Mouse (Mus musculus) heart, embryonic 12.5 days (tissue): ENCODE data around the gene Slc35e3. TPM values are rescaled to one million over a fixed set of nuclear protein-coding genes. Genes with fewer than 3 reads are reported as not detected.
A peak's percentile ranks its signal among the peaks of the same experiment; 100 is the strongest.

Experiments used
- ATAC-seq: fragments of 200-750 bp; cut with Nextera tagmentation; 2 replicates; pipeline ENCODE4 v1.8.0; 2017; ENCODE audit warnings: moderate TSS enrichment, moderate library complexity; ENCODE audit not compliant: insufficient number of reproducible peaks, low FRiP score
- H3K27ac ChIP-seq: fragments of 300-500 bp; sonication (generic); 2 replicates; pipeline ENCODE4 v1.5.1; 2016; ENCODE audit warnings: mild to moderate bottlenecking, moderate library complexity; ENCODE audit not compliant: poor library complexity, severe bottlenecking
- H3K27me3 ChIP-seq: fragments of 300-500 bp; sonication (generic); replicated peaks from 2 replicates; pipeline ENCODE4 v1.6.1; 2016; ENCODE audit warnings: mild to moderate bottlenecking, moderate library complexity
- H3K36me3 ChIP-seq: fragments of 300-500 bp; sonication (generic); 2 replicates; pipeline ENCODE4 v1.6.1; 2016; ENCODE audit warnings: mild to moderate bottlenecking, moderate library complexity
- H3K4me1 ChIP-seq: fragments of 300-500 bp; sonication (generic); replicated peaks from 2 replicates; pipeline ENCODE4 v1.6.1; 2016; ENCODE audit warnings: mild to moderate bottlenecking
- H3K4me2 ChIP-seq: fragments of 300-500 bp; sonication (generic); 2 replicates; pipeline ENCODE4 v1.6.1; 2016; ENCODE audit warnings: mild to moderate bottlenecking, moderate library complexity
- H3K4me3 ChIP-seq: fragments of 300-500 bp; sonication (generic); 2 replicates; pipeline ENCODE4 v1.5.1; 2016; ENCODE audit warnings: mild to moderate bottlenecking
- H3K9ac ChIP-seq: fragments of 300-500 bp; sonication (generic); 2 replicates; pipeline ENCODE4 v1.6.1; 2016; ENCODE audit warnings: mild to moderate bottlenecking, moderate library complexity
- H3K9me3 ChIP-seq: fragments of 300-500 bp; sonication (generic); replicated peaks from 2 replicates; pipeline ENCODE4 v1.6.1; 2016; ENCODE audit warnings: mild to moderate bottlenecking, moderate library complexity
- WGBS: fragments of 180-500 bp; shearing (Covaris S2); methylation state at CpG from one replicate; pipeline ENCODE4 v1.1.7; 2016; 5-methylcytosine and 5-hydroxymethylcytosine counted together
- polyA plus RNA-seq: library from polyadenylated mRNA; unstranded; fragments of >200 nt; fragmentation: Nextera tagmentation; extraction: Ambion mirVana; gene quantifications from 2 replicates; pipeline ENCODE4 v1.2.1, GENCODE M21; 2016

The Slc35e3 gene
- polyA plus RNA-seq, 1 experiment from 2014 or later, result 13.0 TPM

DNA sequence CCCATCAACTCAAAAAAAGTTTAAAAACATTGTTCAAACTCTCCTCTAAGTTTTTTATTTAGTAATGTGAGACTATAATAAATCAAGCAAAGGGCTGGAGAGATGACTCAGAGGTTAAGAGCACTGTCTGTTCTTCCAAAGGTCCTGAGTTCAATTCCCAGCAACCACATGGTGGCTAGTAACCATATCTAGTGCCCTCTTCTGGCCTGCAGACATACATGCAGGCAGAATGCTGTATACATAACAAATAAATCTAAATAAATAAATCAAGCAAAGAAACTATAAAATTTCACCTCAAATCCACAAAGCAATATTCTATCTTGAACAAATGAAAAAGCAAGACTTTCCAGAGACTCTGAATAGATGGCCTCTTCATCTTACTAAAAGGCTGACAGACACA is 54.0 kb downstream of the Slc35e3 start:
- no peak for ATAC-seq
- no peaks in the 10 kb centered on the region for H3K4me1 ChIP-seq
- H3K4me3 ChIP-seq, result no peak overlapping the region
- H3K27ac ChIP-seq, result no peak overlapping the region
- H3K36me3 ChIP-seq, result peaks cover 81% of the 10 kb centered on the region
- no peaks in the 10 kb centered on the region for H3K9me3 ChIP-seq
- no peak overlapping the region for H3K9ac ChIP-seq
- H3K4me2 ChIP-seq, result no peak overlapping the region
- no peaks in the 10 kb centered on the region for H3K27me3 ChIP-seq

DNA sequence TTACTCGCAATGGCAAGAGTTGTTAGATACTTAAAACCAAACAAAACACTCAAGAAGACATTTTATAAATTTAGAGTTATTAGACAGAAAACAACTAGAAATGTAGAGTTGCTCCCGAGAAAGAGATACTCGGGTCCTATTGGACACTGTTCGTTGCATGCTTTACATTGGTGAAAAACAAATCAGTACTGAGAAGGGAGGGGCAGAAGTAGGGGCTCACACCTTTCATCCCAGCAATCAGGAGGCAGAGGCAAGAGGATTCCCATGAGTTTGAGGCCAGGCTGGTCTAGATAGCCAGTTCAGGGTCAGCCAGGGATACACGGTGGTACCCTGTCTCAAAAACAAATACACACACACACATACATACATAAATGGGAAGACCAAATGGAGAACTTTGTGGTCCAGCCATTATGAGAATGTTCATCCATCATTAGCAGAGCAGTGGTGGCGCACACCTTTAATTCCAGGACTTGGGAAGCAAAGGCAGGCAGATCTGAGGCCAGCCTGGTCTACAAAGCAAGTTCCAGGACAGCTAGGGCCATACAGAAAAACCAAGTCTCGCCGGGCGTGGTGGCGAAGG is 54.7 kb downstream of the Slc35e3 start:
- H3K9ac ChIP-seq, result no peak overlapping the region
- WGBS, result 96% methylated on average over 10 of the region's 10 CpGs
- no peaks in the 10 kb centered on the region for H3K4me1 ChIP-seq
- no peak overlapping the region for H3K4me2 ChIP-seq
- H3K27me3 ChIP-seq, result no peaks in the 10 kb centered on the region
- peaks cover 74% of the 10 kb centered on the region for H3K36me3 ChIP-seq
- ATAC-seq, result no peak
- H3K27ac ChIP-seq, result no peak overlapping the region
- no peak overlapping the region for H3K4me3 ChIP-seq
- no peaks in the 10 kb centered on the region for H3K9me3 ChIP-seq

DNA sequence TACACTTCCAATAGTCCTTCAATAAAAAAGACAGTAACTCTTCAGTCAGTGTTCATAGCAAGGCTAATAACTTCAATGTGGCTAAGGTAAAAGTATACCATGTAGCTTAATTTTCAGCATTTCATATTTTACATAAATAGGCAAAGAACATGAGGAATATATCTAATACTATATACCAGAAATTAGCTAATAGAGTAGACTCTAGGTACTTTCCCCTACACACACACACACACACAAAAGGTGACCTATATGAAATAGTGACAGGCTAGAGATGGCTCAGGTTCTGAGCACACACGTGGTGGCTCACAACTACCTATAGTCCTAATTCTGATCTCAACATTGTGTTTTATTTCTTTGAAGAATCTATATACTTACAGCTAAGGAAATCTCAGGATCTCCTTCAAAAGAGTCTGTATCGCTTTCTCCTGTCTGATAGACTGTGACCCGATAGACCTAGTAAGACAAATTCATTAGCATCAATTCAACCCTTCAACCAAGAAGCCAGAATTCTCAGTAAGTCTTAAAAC is 55.3 kb downstream of the Slc35e3 start:
- Histone ChIP-seq H3K27me3 (no peaks in the 10 kb centered on the region), H3K27ac (no peak overlapping the region), H3K36me3 (peaks cover 68% of the 10 kb centered on the region), H3K4me1 (no peaks in the 10 kb centered on the region), H3K9ac (no peak overlapping the region), H3K9me3 (no peaks in the 10 kb centered on the region), H3K4me3 (no peak overlapping the region), H3K4me2 (no peak overlapping the region)
- ATAC-seq, result no peak
- WGBS, result 94% methylated on average over 3 of the region's 3 CpGs

DNA sequence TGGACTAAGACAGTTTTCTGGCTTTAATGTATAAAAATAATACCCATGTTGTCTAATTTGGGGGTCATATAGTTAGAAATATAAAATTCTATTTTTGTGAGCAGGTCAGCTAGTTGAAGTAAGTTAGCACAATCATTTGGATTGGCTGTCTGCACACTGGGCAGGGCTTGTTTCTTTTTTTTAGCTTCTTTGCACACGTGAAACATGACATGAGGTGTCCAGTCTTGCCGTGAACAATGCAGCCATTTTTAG is 56.1 kb downstream of the Slc35e3 start:
- H3K27me3 ChIP-seq, result no peaks in the 10 kb centered on the region
- no peak overlapping the region for H3K9ac ChIP-seq
- WGBS, result 82% methylated on average over 2 of the region's 2 CpGs
- H3K9me3 ChIP-seq, result no peaks in the 10 kb centered on the region
- no peak for ATAC-seq
- H3K4me2 ChIP-seq, result no peak overlapping the region
- H3K36me3 ChIP-seq, result peaks cover 60% of the 10 kb centered on the region
- no peak overlapping the region for H3K4me3 ChIP-seq
- H3K27ac ChIP-seq, result no peak overlapping the region
- H3K4me1 ChIP-seq, result no peaks in the 10 kb centered on the region

DNA sequence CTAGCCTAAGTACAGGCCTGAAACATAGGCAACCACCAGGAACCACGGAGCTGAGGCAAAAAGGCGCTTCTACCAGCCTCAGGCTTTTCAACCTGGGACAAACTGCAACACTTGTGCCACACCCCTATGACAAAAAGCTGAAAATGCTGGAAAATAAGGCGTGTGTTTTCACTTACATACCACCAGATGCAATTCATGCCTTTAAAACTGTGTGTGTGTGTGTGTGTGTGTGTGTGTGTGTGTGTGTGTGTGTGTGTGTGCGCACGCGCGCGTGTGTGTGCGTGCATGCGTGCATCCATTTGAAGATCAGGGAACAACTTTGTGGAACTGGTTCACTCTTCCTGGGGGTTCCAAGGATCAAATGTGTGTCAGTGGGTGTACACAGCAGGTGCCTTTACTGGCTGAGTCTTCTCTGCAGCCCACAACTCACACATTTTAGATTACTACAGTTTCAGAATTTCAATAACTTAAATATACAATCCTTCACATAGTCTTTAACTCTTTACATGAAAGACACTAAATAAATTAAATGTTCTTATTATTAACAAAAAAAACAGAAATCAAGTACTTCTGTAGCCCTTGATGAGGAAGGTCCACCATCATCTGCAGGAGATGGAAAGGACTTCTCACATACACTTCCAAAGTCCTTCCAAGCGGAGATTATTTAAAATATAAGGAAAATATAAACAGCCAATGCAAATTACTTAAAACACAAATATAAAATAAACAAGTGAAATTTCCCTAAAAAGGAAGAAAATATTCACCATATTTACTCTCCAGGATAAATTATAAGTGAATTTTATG is 56.7 kb downstream of the Slc35e3 start:
- Histone ChIP-seq H3K9me3 (no peaks in the 10 kb centered on the region), H3K4me1 (no peaks in the 10 kb centered on the region), H3K27ac (no peak overlapping the region), H3K4me2 (no peak overlapping the region), H3K36me3 (peaks cover 55% of the 10 kb centered on the region), H3K27me3 (no peaks in the 10 kb centered on the region), H3K9ac (no peak overlapping the region), H3K4me3 (no peak overlapping the region)
- ATAC-seq, result no peak
- 91% methylated on average over 11 of the region's 11 CpGs for WGBS

DNA sequence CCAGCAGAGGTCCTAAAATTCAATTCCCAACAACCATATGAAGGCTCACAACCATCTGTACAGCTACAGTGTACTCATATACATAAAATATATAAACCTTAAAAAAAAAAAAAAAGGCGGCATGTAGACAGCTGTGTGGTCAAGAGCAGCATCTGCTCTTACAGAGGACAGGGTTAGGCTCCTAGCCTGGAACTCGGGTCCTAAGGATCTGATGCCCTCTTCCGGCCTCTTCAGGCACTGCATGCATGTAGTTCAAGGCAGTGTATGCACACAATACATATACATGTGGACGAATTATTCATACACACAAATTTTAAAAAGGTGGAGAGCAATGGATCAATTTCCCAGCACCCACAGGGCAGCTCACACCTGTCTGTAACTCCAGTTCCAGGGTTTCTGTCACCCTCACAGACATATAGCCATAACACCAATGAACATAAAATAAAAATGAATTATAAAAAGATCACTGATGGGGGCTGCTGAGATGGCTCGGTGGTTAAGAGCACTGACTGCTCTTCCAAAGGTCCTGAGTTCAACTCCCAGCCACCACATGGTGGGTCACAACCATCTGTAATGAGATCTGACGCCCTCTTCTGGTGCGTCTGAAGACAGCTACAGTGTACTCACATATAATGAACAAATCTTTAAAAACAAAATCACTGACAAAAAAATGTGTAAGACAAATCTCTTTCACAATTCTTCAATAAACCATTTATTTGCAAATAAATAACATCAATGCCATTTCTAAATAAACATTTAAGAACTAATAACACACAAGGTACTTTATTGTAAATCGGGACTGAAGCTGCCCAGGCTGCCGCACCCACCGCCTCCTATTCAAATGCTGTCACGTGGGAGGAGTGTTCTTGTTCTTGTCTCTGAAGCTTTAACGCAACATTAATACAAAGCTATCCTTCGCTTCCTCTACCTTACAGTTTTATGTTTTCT is 57.7 kb downstream of the Slc35e3 start:
- Histone ChIP-seq H3K27ac (no peak overlapping the region), H3K4me2 (no peak overlapping the region), H3K9ac (no peak overlapping the region), H3K4me1 (no peaks in the 10 kb centered on the region), H3K9me3 (no peaks in the 10 kb centered on the region), H3K27me3 (no peaks in the 10 kb centered on the region), H3K36me3 (peaks cover 47% of the 10 kb centered on the region), H3K4me3 (no peak overlapping the region)
- 87% methylated on average over 13 of the region's 13 CpGs for WGBS
- 0 out of 2 replicates have a peak, but pooled peaks have one; percentile 42 for ATAC-seq

DNA sequence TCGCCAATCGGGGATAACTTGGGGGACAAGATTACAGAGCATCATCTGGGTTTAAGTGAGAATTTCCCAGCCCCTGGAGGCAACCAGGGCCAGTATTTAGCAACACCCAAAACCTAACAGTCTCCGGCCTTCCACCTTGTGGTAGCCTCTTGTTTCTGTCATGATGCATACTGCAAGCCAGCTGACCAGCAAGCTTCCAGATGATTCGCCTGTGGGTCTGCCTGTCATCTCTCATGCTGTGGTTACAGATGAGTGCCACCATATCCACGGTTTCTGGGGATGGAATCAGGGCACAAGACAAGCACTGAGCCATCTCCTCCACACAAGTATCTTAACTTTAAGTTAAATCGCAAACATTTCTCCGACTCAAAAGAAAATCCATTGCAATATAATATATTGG is 58.6 kb downstream of the Slc35e3 start:
- Histone ChIP-seq H3K27ac (no peak overlapping the region), H3K27me3 (no peaks in the 10 kb centered on the region), H3K4me2 (no peak overlapping the region), H3K4me3 (no peak overlapping the region), H3K36me3 (peaks cover 40% of the 10 kb centered on the region), H3K9me3 (no peaks in the 10 kb centered on the region), H3K4me1 (no peaks in the 10 kb centered on the region), H3K9ac (no peak overlapping the region)
- WGBS, result 86% methylated on average over 7 of the region's 7 CpGs
- ATAC-seq, result no peak

DNA sequence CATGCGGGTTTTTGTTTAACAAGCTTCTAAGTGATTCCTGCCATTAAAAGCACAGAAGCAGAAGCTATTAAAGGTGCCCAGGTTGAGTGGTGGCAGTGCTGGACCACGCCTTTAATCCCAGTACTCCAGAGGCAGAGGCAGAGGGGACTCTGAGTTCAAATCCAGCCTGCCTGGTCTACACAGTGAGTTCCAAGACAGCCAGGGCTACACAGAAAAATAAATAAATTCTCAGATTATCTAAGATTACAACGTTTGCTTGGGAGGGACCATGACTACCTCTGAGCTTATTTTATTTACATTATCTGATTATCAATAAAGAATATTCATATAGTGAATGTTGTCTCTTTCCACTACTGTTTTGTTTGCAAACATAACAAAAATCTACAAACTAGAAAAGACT is 59.1 kb downstream of the Slc35e3 start:
- H3K4me3 ChIP-seq, result no peak overlapping the region
- H3K27ac ChIP-seq, result no peak overlapping the region
- H3K4me2 ChIP-seq, result no peak overlapping the region
- ATAC-seq, result no peak
- H3K9me3 ChIP-seq, result no peaks in the 10 kb centered on the region
- H3K9ac ChIP-seq, result no peak overlapping the region
- no peaks in the 10 kb centered on the region for H3K27me3 ChIP-seq
- peaks cover 35% of the 10 kb centered on the region for H3K36me3 ChIP-seq
- no peaks in the 10 kb centered on the region for H3K4me1 ChIP-seq
- whole genome bisulfite sequencing, result 70% methylated on average over 3 of the region's 3 CpGs

DNA sequence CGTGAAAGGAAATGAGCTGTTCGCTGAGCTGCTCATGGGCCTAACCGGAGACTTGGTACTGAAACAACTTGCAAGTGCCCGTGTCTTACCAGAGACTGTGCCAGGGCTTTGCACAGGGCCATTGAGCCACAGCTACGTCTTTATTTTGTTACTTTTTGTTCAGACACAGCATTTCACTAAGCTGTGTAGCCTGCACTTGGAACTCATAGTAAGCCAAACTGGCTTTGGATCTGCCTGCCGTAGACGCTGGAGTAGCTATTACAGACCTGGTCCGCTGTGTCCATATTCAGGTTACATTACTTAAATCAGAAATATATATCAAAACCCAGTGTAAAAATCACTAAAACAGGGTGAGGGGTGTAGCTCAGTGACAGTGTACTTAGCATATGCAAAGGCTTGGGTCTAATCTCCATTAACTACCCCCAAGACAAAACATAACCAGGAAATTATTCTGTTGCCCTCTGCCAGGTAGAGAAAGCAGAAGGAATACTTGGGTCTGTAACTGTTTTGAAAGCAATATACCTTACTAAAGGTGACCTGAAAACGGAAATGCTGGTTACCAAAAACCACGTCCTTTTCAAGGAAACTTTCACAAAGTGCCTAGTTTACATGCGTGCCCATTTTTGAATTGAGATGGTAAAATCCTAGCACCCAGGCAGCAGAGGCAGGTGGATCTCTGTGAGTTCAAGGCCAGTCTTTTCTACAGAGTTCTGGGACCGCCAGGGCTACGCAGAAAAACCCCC is 60.1 kb downstream of the Slc35e3 start:
- no peak for ATAC-seq
- no peak overlapping the region for H3K4me2 ChIP-seq
- no peak overlapping the region for H3K27ac ChIP-seq
- H3K27me3 ChIP-seq, result 0 out of 2 replicates have a peak, but pooled peaks cover 4% of the 10 kb centered on the region
- WGBS, result 89% methylated on average over 13 of the region's 13 CpGs
- no peak overlapping the region for H3K9ac ChIP-seq
- no peak overlapping the region for H3K4me3 ChIP-seq
- H3K9me3 ChIP-seq, result no peaks in the 10 kb centered on the region
- no peaks in the 10 kb centered on the region for H3K4me1 ChIP-seq
- H3K36me3 ChIP-seq, result peaks cover 27% of the 10 kb centered on the region

DNA sequence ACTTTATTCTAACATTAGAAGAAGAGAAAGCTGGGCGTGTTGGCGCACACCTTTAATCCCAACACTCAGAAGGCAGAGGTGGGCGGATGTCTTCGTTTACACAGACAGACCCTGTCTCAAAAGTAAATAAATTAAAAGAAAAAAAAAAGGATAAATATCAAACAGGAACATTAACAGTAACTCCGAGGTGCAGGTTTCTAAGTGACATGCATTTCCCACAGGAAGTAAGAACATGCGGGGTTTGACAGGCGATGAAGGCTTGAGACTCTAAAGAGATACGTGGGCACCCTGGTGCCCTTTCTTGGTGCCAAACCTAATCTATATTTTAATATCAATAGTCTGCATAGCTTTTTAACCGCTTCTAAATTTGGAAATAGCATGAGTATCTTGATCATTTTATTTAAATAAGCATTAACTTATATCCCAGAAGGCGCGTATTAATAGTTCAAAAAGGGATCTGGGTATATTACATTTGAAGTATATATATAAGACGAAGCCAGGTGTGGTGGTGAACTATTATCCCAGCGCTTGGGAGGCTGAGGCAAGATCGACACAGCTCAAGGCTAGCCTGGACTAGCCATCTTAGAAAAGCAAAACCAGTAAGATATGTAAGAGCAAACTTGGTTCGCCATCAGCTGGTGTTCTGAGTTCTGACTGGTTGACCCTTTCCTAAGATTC is 60.9 kb downstream of the Slc35e3 start:
- H3K4me1 ChIP-seq, result no peaks in the 10 kb centered on the region
- WGBS, result 85% methylated on average over 15 of the region's 15 CpGs
- no peak for ATAC-seq

More for the DNA sequence above, 60.9 kb downstream of the Slc35e3 start:
- peaks cover 20% of the 10 kb centered on the region for H3K36me3 ChIP-seq
- H3K27me3 ChIP-seq, result 0 out of 2 replicates have a peak, but pooled peaks cover 5% of the 10 kb centered on the region
- H3K27ac ChIP-seq, result no peak overlapping the region
- no peak overlapping the region for H3K4me3 ChIP-seq
- H3K9me3 ChIP-seq, result no peaks in the 10 kb centered on the region
- H3K4me2 ChIP-seq, result no peak overlapping the region
- H3K9ac ChIP-seq, result no peak overlapping the region
